Mouse (Mus musculus) megakaryocyte, embryonic 14.5 days (primary cell): ENCODE measurements around the gene 1700001O22Rik.

Source experiments
- FLI1 ChIP-seq: IDR thresholded peaks from 2 replicates; pipeline ENCODE4 v1.6.1; 2012; ENCODE audit warnings: low read length, inconsistent platforms, mixed read lengths
- GATA1 ChIP-seq: IDR thresholded peaks from 3 replicates; pipeline ENCODE4 v1.6.1; 2012; ENCODE audit warnings: mixed read lengths, low read length, inconsistent platforms, borderline replicate concordance

DNA sequence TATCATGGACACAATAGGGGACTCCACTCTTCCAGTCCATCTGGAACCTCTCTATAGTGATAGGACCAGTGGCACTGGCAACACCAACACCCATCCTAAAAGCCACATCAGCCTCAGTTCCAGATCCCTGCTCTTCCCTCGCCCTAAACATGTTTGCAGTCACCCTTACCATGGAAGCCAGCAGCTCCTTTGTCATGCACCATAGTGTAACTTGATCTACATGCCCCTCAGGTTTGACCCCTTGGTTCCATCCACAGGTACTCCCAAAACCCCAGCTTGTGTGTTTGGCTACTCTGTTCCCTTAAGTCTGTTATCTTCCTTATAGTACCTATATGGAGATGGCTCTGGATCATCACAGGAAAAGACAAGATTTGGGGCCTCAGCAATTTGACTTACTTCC lies 12.9 kb upstream of the 1700001O22Rik start:
- TF ChIP-seq GATA1 = no peak
- TF ChIP-seq FLI1 = no peak
